Mouse (Mus musculus) heart, adult 9 months (tissue): ENCODE measurements around the gene Grhl3.

ENCODE experiments used
- DNase-seq, 2 experiments: peaks; one replicate each; pipeline ENCODE4 v3.0.0; 2022; ENCODE audit warnings: low spot score in 2 of 2

The Grhl3 gene

GRCm38 (mm10) chr4:135494521-135495396 lies 78.7 kb downstream of the Grhl3 start, which contains the start of the genes Stpg1 and Nipal3:
Gene Stpg1 (plus strand): TSS chr4:135494790.
Gene Nipal3 (minus strand): TSS chr4:135495038.
- DNase-seq = peak; percentile 92 to 94

DNA sequence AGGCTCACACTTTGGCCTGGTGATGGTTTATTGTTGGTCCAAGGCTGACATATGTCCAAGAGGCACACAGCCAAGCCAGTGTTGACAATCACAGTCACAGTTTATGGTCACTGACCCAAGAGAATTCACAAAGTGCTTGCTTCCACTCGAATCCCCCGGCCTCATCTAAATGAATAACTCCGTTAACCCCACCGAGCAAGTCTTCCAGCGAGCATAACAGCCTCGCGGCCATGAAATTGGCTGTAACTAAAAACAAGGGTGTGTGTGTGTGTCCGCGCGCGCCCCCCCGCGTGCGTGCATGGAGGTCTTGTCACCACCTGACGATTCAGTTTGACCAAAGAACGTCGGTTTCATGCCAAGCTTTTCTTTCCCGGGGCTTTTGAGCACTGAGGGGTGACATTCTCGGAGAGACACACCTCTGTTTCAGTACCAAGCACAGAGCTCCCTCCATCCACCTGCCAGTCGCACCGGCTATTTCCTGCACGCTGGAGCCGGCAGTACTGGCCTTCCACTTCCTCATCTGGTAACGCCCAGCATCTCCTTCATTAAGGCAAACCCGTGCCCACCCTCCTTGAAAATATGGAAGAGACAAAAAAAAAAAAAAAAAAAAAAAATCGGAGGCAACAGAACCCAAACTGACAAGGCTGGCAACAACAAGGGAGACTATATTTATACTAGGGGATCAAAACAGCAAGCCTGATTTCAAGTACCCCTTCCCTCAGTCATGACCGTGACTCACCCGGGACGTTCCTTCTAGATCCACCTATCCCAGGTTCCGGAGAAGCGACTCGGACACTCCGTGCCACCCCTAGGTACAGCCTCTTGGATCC lies 79.5 kb downstream of the Grhl3 start:
- peak in 1 of 2 experiments; percentile 29 for DNase-seq

- DNase-seq = no peak
Observed at GRCm38 (mm10) chr4:135493271-135493670, 80.2 kb downstream of the Grhl3 start.
